Mouse (Mus musculus): ENCODE data around the gene Tdrd6. TPM values are rescaled to one million over a fixed set of nuclear protein-coding genes. Genes with fewer than 3 reads are reported as not detected.

The Tdrd6 gene
- polyA plus RNA-seq (2014; fragmentation: Illumina TruSeq; extraction: RNeasy Lipid Tissue Mini Kit (QIAGEN cat#74804); ENCODE audit: low read depth, low replicate concordance) = 7.2 TPM

DNA sequence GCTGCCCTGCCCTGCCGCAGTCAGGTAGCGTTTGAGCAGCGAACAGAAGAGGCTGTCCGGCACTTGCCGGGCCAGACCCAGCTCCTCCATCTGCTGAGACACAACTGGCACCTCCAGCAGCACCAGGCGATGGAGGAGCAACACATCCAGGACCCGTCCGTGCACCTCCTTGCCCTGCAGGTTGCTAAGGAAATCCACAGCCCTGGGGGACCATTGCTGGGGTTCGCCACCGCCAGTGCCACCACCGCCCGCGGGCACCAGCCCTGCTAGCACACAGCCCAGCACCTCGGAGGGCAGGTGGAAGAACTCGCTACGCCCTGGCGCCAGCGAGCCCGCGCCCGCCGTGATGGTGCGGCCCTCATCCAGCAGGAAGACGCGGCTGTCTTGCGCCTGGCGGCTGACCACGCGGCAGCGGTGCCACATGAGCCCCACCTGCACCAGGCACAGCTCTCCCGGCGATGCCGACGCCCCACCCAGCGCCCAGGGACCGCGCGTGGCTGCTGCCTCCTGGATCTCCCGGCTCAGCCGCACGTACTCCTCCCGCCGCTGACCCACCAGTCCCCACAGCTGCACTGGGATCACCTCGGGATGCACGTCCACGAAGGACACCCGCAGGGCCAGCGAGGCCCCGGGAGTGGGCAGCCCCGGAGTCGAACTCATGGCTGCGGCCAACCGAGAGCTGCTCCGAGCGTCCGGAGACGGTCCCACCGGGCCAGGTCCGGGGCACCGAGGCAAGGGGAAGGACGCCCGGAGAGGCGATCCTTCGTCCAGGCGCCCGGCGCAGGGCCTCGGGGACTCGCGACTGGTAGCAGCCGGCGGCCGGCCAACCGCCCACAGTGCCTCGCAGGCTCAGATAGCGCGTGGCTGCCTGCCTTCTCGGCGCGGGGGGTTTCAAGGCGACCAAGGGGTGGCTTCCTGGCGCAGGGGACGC is at the start of gene Tdrd6:
Gene Tdrd6, minus strand, starts transcription at position 804 of the 931 bp plus-strand sequence.

DNA sequence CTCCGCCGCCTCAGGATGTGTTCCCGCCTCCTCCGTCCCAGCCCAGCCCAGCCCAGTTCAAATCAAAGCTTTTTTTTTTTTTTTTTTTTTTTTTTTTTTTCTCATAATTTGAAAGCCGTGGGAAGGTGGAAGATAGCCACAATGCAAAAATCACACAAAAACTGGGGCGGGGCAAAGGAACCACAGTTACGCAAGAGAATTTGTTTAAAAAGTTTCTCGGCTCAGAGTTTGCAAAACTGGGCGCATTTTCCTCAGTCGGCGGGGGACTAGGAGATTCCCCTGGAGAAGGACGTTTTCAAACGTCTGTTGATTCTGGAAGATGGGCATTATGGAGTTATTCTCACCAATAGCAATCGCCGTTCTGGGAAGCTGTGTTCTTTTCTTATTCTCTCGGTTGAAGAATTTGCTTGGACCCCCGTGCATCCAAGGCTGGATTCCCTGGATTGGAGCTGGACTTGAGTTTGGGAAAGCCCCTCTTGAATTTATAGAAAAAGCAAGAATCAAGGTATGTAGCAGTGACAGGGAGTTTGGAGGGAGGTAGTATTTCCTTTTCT is 37.3 kb upstream of the Tdrd6 start, which contains the start of gene Cyp39a1:
Gene Cyp39a1, plus strand, starts transcription at position 136 of the 554 bp plus-strand sequence.

DNA sequence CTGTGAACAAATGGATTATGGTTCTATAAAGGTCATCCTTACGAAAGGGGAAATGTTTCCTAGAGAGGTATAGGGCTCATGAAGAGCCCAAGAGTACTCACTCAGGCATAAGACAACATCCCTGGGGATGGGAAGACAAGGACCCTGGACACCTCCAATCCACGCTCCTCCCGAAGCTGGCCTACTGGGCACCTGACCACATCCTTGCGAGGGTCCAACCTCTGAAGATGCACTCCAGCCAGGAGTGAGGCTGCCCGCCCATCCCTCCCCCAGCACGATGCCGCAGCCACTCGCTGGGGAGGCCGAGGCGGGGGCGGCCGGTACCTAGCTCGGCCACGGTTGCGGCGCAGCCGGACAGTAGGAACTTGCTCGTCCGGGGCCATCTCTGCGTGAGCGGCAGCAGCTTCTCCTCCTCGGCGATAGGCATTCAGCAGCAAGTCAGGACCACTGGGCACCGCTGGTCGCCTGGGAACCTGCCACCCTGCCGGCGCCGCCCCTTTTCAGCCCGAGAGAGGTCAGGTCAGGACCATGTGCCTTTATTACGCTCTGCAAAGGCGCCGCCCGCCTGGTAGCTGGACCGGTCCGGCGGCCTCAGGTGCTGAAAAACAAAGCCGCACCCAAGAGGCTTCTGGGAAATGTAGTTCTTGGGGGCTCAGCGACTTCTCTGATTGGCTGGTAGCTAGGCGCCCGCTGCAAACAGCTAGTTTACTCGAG is 36.6 kb upstream of the Tdrd6 start, which contains the start of gene Slc25a27:
Gene Slc25a27, minus strand, starts transcription at position 639 of the 714 bp plus-strand sequence.

DNA sequence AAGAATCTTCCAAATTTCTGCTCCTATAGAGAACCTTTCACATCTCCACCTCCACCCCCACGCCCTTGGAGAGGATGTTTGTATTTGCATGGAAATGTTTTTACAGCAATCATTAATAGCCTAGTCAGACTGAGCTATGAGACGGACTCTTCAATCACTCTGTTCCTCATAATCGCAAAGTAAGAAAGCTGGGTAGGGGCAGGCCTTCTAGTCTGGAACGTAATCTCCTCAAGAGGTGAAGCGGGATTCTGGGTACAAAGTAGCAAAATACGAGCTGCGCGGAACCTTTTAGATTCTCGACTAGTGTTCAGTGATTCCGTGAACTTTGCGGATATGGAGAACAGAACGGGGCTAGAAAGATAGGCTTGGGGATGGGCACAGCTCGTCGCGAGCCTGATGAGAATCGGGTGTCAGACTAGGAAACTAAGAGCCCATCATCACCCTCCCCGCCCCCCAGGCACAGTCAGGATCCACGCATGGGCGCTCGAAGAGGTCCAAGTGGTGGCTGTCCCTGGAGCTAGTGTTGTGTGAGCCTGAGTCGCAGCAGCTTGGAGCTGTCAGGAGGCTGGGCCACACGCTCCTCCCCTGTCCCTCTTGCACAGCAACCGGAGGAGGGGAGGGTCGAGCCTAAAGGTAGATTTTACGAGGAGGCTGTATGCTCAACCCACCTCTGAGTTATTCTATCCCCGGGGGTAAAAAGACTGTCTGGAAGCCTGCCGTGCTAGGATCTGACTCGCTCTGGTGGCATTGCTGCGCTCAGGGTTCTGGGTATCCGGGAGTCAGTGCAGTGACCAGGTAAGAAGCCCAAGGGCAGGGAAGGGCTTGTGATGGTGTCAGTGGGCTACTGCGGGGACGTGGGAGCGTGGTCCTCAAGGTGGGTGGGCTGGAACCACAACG is 61.9 kb downstream of the Tdrd6 start, which contains the start of gene Pla2g7:
Gene Pla2g7, plus strand, starts transcription at position 107 of the 897 bp plus-strand sequence.

Other genes with a start within 250 kb of the Tdrd6 start
- 3.1 TPM for gene Mep1a, start 127.5 kb downstream of the Tdrd6 start, polyA plus RNA-seq (2014; fragmentation: Illumina TruSeq; extraction: RNeasy Lipid Tissue Mini Kit (QIAGEN cat#74804); ENCODE audit: low read depth, low replicate concordance)
- 2.1 TPM for gene Ankrd66, start 86.7 kb downstream of the Tdrd6 start, polyA plus RNA-seq (2014; fragmentation: Illumina TruSeq; extraction: RNeasy Lipid Tissue Mini Kit (QIAGEN cat#74804); ENCODE audit: low read depth, low replicate concordance)
- 78.5 TPM for gene Pla2g7, start 62.2 kb downstream of the Tdrd6 start, polyA plus RNA-seq (2014; fragmentation: Illumina TruSeq; extraction: RNeasy Lipid Tissue Mini Kit (QIAGEN cat#74804); ENCODE audit: low read depth, low replicate concordance)
- 6.2 TPM for gene Slc25a27, start 36.9 kb upstream of the Tdrd6 start, polyA plus RNA-seq (2014; fragmentation: Illumina TruSeq; extraction: RNeasy Lipid Tissue Mini Kit (QIAGEN cat#74804); ENCODE audit: low read depth, low replicate concordance)
- gene Cyp39a1, start 37.1 kb upstream of the Tdrd6 start, polyA plus RNA-seq (2014; fragmentation: Illumina TruSeq; extraction: RNeasy Lipid Tissue Mini Kit (QIAGEN cat#74804); ENCODE audit: low read depth, low replicate concordance) = 7.2 TPM
- gene Rcan2, start 171.1 kb upstream of the Tdrd6 start, polyA plus RNA-seq (2014; fragmentation: Illumina TruSeq; extraction: RNeasy Lipid Tissue Mini Kit (QIAGEN cat#74804); ENCODE audit: low read depth, low replicate concordance) = 7.5 TPM

Data from adipose tissue, adult 10 weeks (tissue).